Mouse (Mus musculus) CH12.LX (cell line): ENCODE data around the gene Orc1. TPM values are rescaled to one million over a fixed set of nuclear protein-coding genes. Genes with fewer than 3 reads are reported as not detected.
A peak's percentile ranks its signal among the peaks of the same experiment; 100 is the strongest.

Experiments
- DNase-seq: peaks from one replicate; pipeline ENCODE4 v3.0.0-alpha.2; 2013; ENCODE audit errors: extremely low read depth
- H3K27ac ChIP-seq: 2 replicates; pipeline ENCODE4 v1.5.1; 2012; ENCODE audit warnings: low read depth, mild to moderate bottlenecking, control low read depth, moderate library complexity; ENCODE audit not compliant: insufficient read depth
- H3K27me3 ChIP-seq: replicated peaks from 2 replicates; pipeline ENCODE3; 2012; ENCODE audit warnings: inconsistent platforms
- H3K36me3 ChIP-seq, 2 experiments: replicated peaks in 1 of 2; 2 replicates each; pipeline versions ENCODE3 to v1.6.1; 2012; ENCODE audit warnings: inconsistent platforms in 1 of 2, low read length in 1 of 2, mild to moderate bottlenecking in 1 of 2, mixed read lengths in 1 of 2, moderate library complexity in 1 of 2; ENCODE audit not compliant: control insufficient read depth in 1 of 2, insufficient read depth in 1 of 2
- H3K4me1 ChIP-seq, 2 experiments: 2 replicates each; pipeline ENCODE4 v1.6.1; 2012; ENCODE audit warnings: inconsistent platforms in 1 of 2, moderate library complexity in 1 of 2; ENCODE audit not compliant: insufficient read depth in 2 of 2, control insufficient read depth in 1 of 2
- H3K4me2 ChIP-seq: 2 replicates; pipeline ENCODE4 v1.6.1; 2012; ENCODE audit warnings: low read depth, mild to moderate bottlenecking, control low read depth; ENCODE audit not compliant: poor library complexity, insufficient read depth, severe bottlenecking
- H3K4me3 ChIP-seq, 3 experiments: fragments of 150-350 bp in 1 of 3; sonication (generic) in 1 of 3; replicated peaks in 1 of 3; 2 replicates each; pipeline versions ENCODE3 to v1.5.1; 2011 to 2012; ENCODE audit warnings: low read depth in 2 of 3, low read length in 2 of 3, mild to moderate bottlenecking in 2 of 3, moderate library complexity in 2 of 3, control low read depth in 1 of 3, improper control_type of control experiment in 1 of 3, inconsistent platforms in 1 of 3, mixed read lengths in 1 of 3; ENCODE audit not compliant: poor library complexity in 1 of 3
- H3K79me2 ChIP-seq: replicated peaks from 2 replicates; pipeline ENCODE4 v1.6.1; 2012; ENCODE audit warnings: mild to moderate bottlenecking, moderate library complexity; ENCODE audit not compliant: control insufficient read depth, poor library complexity, insufficient read depth, severe bottlenecking; ENCODE audit errors: extremely low read depth
- H3K9ac ChIP-seq: 2 replicates; pipeline ENCODE4 v1.6.1; 2012; ENCODE audit warnings: low read depth, mild to moderate bottlenecking, control low read depth, moderate library complexity; ENCODE audit not compliant: insufficient read depth
- H3K9me3 ChIP-seq: replicated peaks from 2 replicates; pipeline ENCODE3; 2012; ENCODE audit warnings: low read length, inconsistent platforms, mixed read lengths
- BHLHE40 ChIP-seq: IDR thresholded peaks from 2 replicates; pipeline ENCODE4 v1.6.1; 2011; ENCODE audit warnings: mild to moderate bottlenecking, low read depth, low read length, improper control_type of control experiment
- CHD1 ChIP-seq: IDR thresholded peaks from 2 replicates; pipeline ENCODE4 v1.6.1; 2012; ENCODE audit warnings: low read depth, low read length, improper control_type of control experiment, inconsistent platforms
- CHD2 ChIP-seq: IDR thresholded peaks from 2 replicates; pipeline ENCODE4 v1.6.1; 2011; ENCODE audit warnings: low read length, improper control_type of control experiment
- CTCF ChIP-seq, 2 experiments: IDR thresholded peaks in 1 of 2; conservative IDR thresholded peaks in 1 of 2; 2 replicates each; pipeline ENCODE4 v1.5.1; 2011 to 2012; ENCODE audit warnings: low read depth in 2 of 2, low read length in 2 of 2, improper control_type of control experiment in 1 of 2, inconsistent platforms in 1 of 2, mild to moderate bottlenecking in 1 of 2, moderate library complexity in 1 of 2
- E2F4 ChIP-seq: IDR thresholded peaks from 2 replicates; pipeline ENCODE4 v1.6.1; 2011; ENCODE audit warnings: low read depth, low read length, improper control_type of control experiment; ENCODE audit not compliant: insufficient replicate concordance
- ELF1 ChIP-seq: IDR thresholded peaks from 2 replicates; pipeline ENCODE4 v1.6.1; 2014; ENCODE audit warnings: low read depth, mild to moderate bottlenecking, inconsistent platforms, low read length, improper control_type of control experiment
- EP300 ChIP-seq: IDR thresholded peaks from 2 replicates; pipeline ENCODE4 v1.6.1; 2011; ENCODE audit warnings: low read length, improper control_type of control experiment
- ETS1 ChIP-seq: conservative IDR thresholded peaks from 2 replicates; pipeline ENCODE4 v1.6.1; 2012; ENCODE audit warnings: low read depth, mild to moderate bottlenecking, inconsistent platforms, low read length, improper control_type of control experiment, moderate library complexity
- GABPA ChIP-seq: IDR thresholded peaks from 2 replicates; pipeline ENCODE4 v1.6.1; 2012; ENCODE audit warnings: low read depth, low read length, improper control_type of control experiment, inconsistent platforms; ENCODE audit not compliant: insufficient replicate concordance
- HCFC1 ChIP-seq: IDR thresholded peaks from 2 replicates; pipeline ENCODE4 v1.6.1; 2012; ENCODE audit warnings: low read depth, mild to moderate bottlenecking, inconsistent platforms, low read length, improper control_type of control experiment
- IRF4 ChIP-seq: IDR thresholded peaks from 2 replicates; pipeline ENCODE4 v1.6.1; 2014; ENCODE audit warnings: low read depth, mild to moderate bottlenecking, inconsistent platforms, low read length, improper control_type of control experiment
- JUN ChIP-seq: IDR thresholded peaks from 2 replicates; pipeline ENCODE4 v1.6.1; 2011; ENCODE audit warnings: low read depth, mild to moderate bottlenecking, low read length, improper control_type of control experiment, moderate library complexity; ENCODE audit not compliant: insufficient read depth
- JUND ChIP-seq: conservative IDR thresholded peaks from 2 replicates; pipeline ENCODE4 v1.6.1; 2011; ENCODE audit warnings: low read depth, low read length, improper control_type of control experiment
- KAT2A ChIP-seq: IDR thresholded peaks from 2 replicates; pipeline ENCODE4 v1.6.1; 2012; ENCODE audit warnings: low read length, improper control_type of control experiment, inconsistent platforms; ENCODE audit not compliant: insufficient replicate concordance
- MAFK ChIP-seq: IDR thresholded peaks from 2 replicates; pipeline ENCODE4 v1.6.1; 2011; ENCODE audit warnings: low read length, improper control_type of control experiment; ENCODE audit not compliant: insufficient replicate concordance
- MAZ ChIP-seq: IDR thresholded peaks from 2 replicates; pipeline ENCODE4 v1.6.1; 2012; ENCODE audit warnings: low read depth, mild to moderate bottlenecking, inconsistent platforms, low read length, improper control_type of control experiment, moderate library complexity
- MEF2A ChIP-seq: IDR thresholded peaks from 2 replicates; pipeline ENCODE4 v1.6.1; 2014; ENCODE audit warnings: low read depth, mild to moderate bottlenecking, inconsistent platforms, low read length, improper control_type of control experiment, borderline replicate concordance
- MXI1 ChIP-seq: IDR thresholded peaks from 2 replicates; pipeline ENCODE4 v1.6.1; 2011; ENCODE audit warnings: mild to moderate bottlenecking, low read depth, low read length, improper control_type of control experiment
- MYC ChIP-seq: IDR thresholded peaks from 2 replicates; pipeline ENCODE4 v1.6.1; 2011; ENCODE audit warnings: low read depth, mild to moderate bottlenecking, improper control_type of control experiment, low read length
- NELFE ChIP-seq: IDR thresholded peaks from 2 replicates; pipeline ENCODE4 v1.6.1; 2011; ENCODE audit warnings: low read depth, low read length, improper control_type of control experiment
- NRF1 ChIP-seq: IDR thresholded peaks from 2 replicates; pipeline ENCODE4 v1.6.1; 2014; ENCODE audit warnings: low read depth, mild to moderate bottlenecking, inconsistent platforms, low read length, improper control_type of control experiment, moderate library complexity
- PAX5 ChIP-seq: IDR thresholded peaks from 2 replicates; pipeline ENCODE4 v1.6.1; 2012; ENCODE audit warnings: low read length, inconsistent platforms, mixed read lengths
- POLR2A ChIP-seq: IDR thresholded peaks from 2 replicates; pipeline ENCODE4 v1.6.1; 2011; ENCODE audit warnings: low read depth, mild to moderate bottlenecking, improper control_type of control experiment, low read length
- POLR2AphosphoS2 ChIP-seq: IDR thresholded peaks from 2 replicates; pipeline ENCODE4 v1.6.1; 2011; ENCODE audit warnings: low read depth, low read length, improper control_type of control experiment
- RAD21 ChIP-seq: IDR thresholded peaks from 2 replicates; pipeline ENCODE4 v1.6.1; 2011; ENCODE audit warnings: low read depth, mild to moderate bottlenecking, low read length, improper control_type of control experiment, moderate library complexity
- RCOR1 ChIP-seq: conservative IDR thresholded peaks from 2 replicates; pipeline ENCODE4 v1.6.1; 2012; ENCODE audit warnings: low read depth, mild to moderate bottlenecking, inconsistent platforms, low read length, improper control_type of control experiment
- SIN3A ChIP-seq: IDR thresholded peaks from 2 replicates; pipeline ENCODE4 v1.6.1; 2012; ENCODE audit warnings: low read length, improper control_type of control experiment, inconsistent platforms
- SMC3 ChIP-seq: IDR thresholded peaks from 2 replicates; pipeline ENCODE4 v1.6.1; 2011; ENCODE audit warnings: low read depth, low read length, improper control_type of control experiment
- TBP ChIP-seq: conservative IDR thresholded peaks from 2 replicates; pipeline ENCODE4 v1.6.1; 2011; ENCODE audit warnings: low read depth, low read length, improper control_type of control experiment
- TCF12 ChIP-seq: IDR thresholded peaks from 2 replicates; pipeline ENCODE4 v1.6.1; 2014; ENCODE audit warnings: low read depth, mild to moderate bottlenecking, inconsistent platforms, low read length, improper control_type of control experiment
- UBTF ChIP-seq: IDR thresholded peaks from 2 replicates; pipeline ENCODE4 v1.6.1; 2012; ENCODE audit warnings: low read depth, mild to moderate bottlenecking, inconsistent platforms, low read length, improper control_type of control experiment, moderate library complexity
- USF1 ChIP-seq: IDR thresholded peaks from 2 replicates; pipeline ENCODE4 v1.6.1; 2014; ENCODE audit warnings: low read depth, mild to moderate bottlenecking, inconsistent platforms, low read length, improper control_type of control experiment
- USF2 ChIP-seq: conservative IDR thresholded peaks from 2 replicates; pipeline ENCODE4 v1.6.1; 2011; ENCODE audit warnings: low read depth, low read length, improper control_type of control experiment
- ZC3H11A ChIP-seq: IDR thresholded peaks from 2 replicates; pipeline ENCODE4 v1.6.1; 2012; ENCODE audit warnings: low read depth, mild to moderate bottlenecking, inconsistent platforms, low read length, improper control_type of control experiment
- ZKSCAN1 ChIP-seq: IDR thresholded peaks from 2 replicates; pipeline ENCODE4 v1.6.1; 2012; ENCODE audit warnings: low read depth, inconsistent platforms, low read length, improper control_type of control experiment, borderline replicate concordance
- ZMIZ1 ChIP-seq: IDR thresholded peaks from 2 replicates; pipeline ENCODE4 v1.6.1; 2012; ENCODE audit warnings: low read depth, mild to moderate bottlenecking, inconsistent platforms, low read length, improper control_type of control experiment
- ZNF384 ChIP-seq: IDR thresholded peaks from 2 replicates; pipeline ENCODE4 v1.6.1; 2012; ENCODE audit warnings: low read depth, low read length, improper control_type of control experiment, inconsistent platforms
- dilution Hi-C: fragments of 300-500 bp; cut with MboI; formaldehyde crosslinking; loops from 2 replicates; pipeline ENCODE4 v1.14.3; 2020; ENCODE audit warnings: low sequenced_read_pairs; ENCODE audit not compliant: extremely low pct_unique_long_range_greater_than_20kb, extremely low pct_ligation_motif_present
- in situ Hi-C: fragments of 300-500 bp; cut with MboI; formaldehyde crosslinking; loops from 3 replicates; pipeline ENCODE4 v1.14.3; 2019; ENCODE audit warnings: low sequenced_read_pairs, low pct_ligation_motif_present, low pct_unique_long_range_greater_than_20kb, mixed read lengths
- polyA plus RNA-seq: library from polyadenylated mRNA; unstranded; fragments of >175 nt; gene quantifications from 2 replicates; pipeline ENCODE4 v1.2.1, GENCODE M21; 2012; ENCODE audit warnings: low read depth; ENCODE audit not compliant: insufficient read length
- total RNA-seq, 2 experiments: library from RNA; depleted of rRNA; stranded (reverse); fragments of 300-350 nt in 1 of 2; fragments of >200 nt in 1 of 2; gene quantifications; 2 replicates each; pipeline ENCODE4 v1.2.3; 2012 to 2014

Orc1 gene
- 16.3 and 20.5 TPM in 2 replicates for total RNA-seq (2012; rRNA removed)
- 25.1 and 25.4 TPM in 2 replicates for total RNA-seq (2014; rRNA removed)
- polyA plus RNA-seq: 24.8 and 25.0 TPM in 2 replicates

- H3K79me2 ChIP-seq: peaks cover 45% of the 10 kb centered on the region
- peaks cover 0 to 19% of the 10 kb centered on the region in 2 experiments; a peak in 3 of 4 replicates for H3K4me1 ChIP-seq
- no peaks in the 10 kb centered on the region for H3K27me3 ChIP-seq
- dilution Hi-C loops (no loop called here), in situ Hi-C loops (no loop called here)
- peak within 1 kb of the TSS; percentile 46; the same call in 1 of the 2 replicates for H3K27ac ChIP-seq
- H3K9ac ChIP-seq: peak within 1 kb of the TSS; percentile 81
- H3K9me3 ChIP-seq: no peaks in the 10 kb centered on the region
- peak within 1 kb of the TSS; percentile 97 for H3K4me2 ChIP-seq
- peak within 1 kb of the TSS; percentile 67 to 95 (median 95) for H3K4me3 ChIP-seq
- peak; percentile 99 for DNase-seq
- H3K36me3 ChIP-seq: peaks cover 15 to 31% of the 10 kb centered on the region in 2 experiments
- TF ChIP-seq RAD21 (no peak), ELF1 (peak; percentile 93), SIN3A (peak; percentile 99), CHD2 (peak; percentile 48; the same call in 1 of the 2 replicates), ZMIZ1 (peak; percentile 73; the same call in 1 of the 2 replicates), ZC3H11A (no peak), TCF12 (peak; percentile 88), EP300 (no peak), TBP (peak; percentile 84), JUN (no peak; the same call in 1 of the 2 replicates), POLR2A (peak; percentile 93), CHD1 (no peak), MYC (peak; percentile 19; the same call in 1 of the 2 replicates), USF2 (no peak), PAX5 (no peak), IRF4 (peak; percentile 75), NELFE (peak; percentile 91), MEF2A (peak; percentile 62; the same call in 1 of the 2 replicates), MXI1 (peak; percentile 96), ZKSCAN1 (no peak), JUND (no peak; the same call in 1 of the 2 replicates), RCOR1 (no peak), SMC3 (no peak), MAFK (no peak), USF1 (no peak), BHLHE40 (peak; percentile 54), POLR2AphosphoS2 (peak; percentile 68; the same call in 1 of the 2 replicates), CTCF (conservative IDR thresholded peaks at IDR 0.05 in 1 of 2, IDR thresholded peaks at IDR 0.05 in 1 of 2; ENCODE audit: low read depth in 2 of 2, low read length in 2 of 2) (no peak), E2F4 (peak; percentile 98), ETS1 (peak; percentile 87), MAZ (peak; percentile 79; the same call in 1 of the 2 replicates), KAT2A (peak; percentile 83), HCFC1 (peak; percentile 90), NRF1 (peak; percentile 40; the same call in 1 of the 2 replicates), ZNF384 (peak; percentile 99), GABPA (0 out of 2 replicates have a peak, but pooled peaks have one; percentile 39), UBTF (no peak)
Observed at GRCm38 (mm10) chr4:108578840-108579742, at the start of gene Orc1, which contains the start of gene Prpf38a. TSS of gene Orc1 (plus strand) at chr4:108579423. TSS of gene Prpf38a (minus strand) at chr4:108579336.
